Mouse (Mus musculus) CH12.LX (cell line): ENCODE measurements around the gene Zbtb41. TPM values are rescaled to one million over a fixed set of nuclear protein-coding genes. Genes with fewer than 3 reads are reported as not detected.
"Not testable (repeated sequence)": the region's sequence is repeated elsewhere in the genome, so short reads cannot be mapped to it uniquely, and the experiment has no call there.

Experiments used
- DNase-seq: peaks from one replicate; pipeline ENCODE4 v3.0.0-alpha.2; 2013; ENCODE audit errors: extremely low read depth
- H3K27ac ChIP-seq: 2 replicates; pipeline ENCODE4 v1.5.1; 2012; ENCODE audit warnings: low read depth, mild to moderate bottlenecking, control low read depth, moderate library complexity; ENCODE audit not compliant: insufficient read depth
- H3K27me3 ChIP-seq: replicated peaks from 2 replicates; pipeline ENCODE3; 2012; ENCODE audit warnings: inconsistent platforms
- H3K36me3 ChIP-seq, 2 experiments: replicated peaks in 1 of 2; 2 replicates each; pipeline versions ENCODE3 to v1.6.1; 2012; ENCODE audit warnings: inconsistent platforms in 1 of 2, low read length in 1 of 2, mild to moderate bottlenecking in 1 of 2, mixed read lengths in 1 of 2, moderate library complexity in 1 of 2; ENCODE audit not compliant: control insufficient read depth in 1 of 2, insufficient read depth in 1 of 2
- H3K4me1 ChIP-seq, 2 experiments: 2 replicates each; pipeline ENCODE4 v1.6.1; 2012; ENCODE audit warnings: inconsistent platforms in 1 of 2, moderate library complexity in 1 of 2; ENCODE audit not compliant: insufficient read depth in 2 of 2, control insufficient read depth in 1 of 2
- H3K4me2 ChIP-seq: 2 replicates; pipeline ENCODE4 v1.6.1; 2012; ENCODE audit warnings: low read depth, mild to moderate bottlenecking, control low read depth; ENCODE audit not compliant: poor library complexity, insufficient read depth, severe bottlenecking
- H3K4me3 ChIP-seq, 3 experiments: fragments of 150-350 bp in 1 of 3; sonication (generic) in 1 of 3; replicated peaks in 1 of 3; 2 replicates each; pipeline versions ENCODE3 to v1.5.1; 2011 to 2012; ENCODE audit warnings: low read depth in 2 of 3, low read length in 2 of 3, mild to moderate bottlenecking in 2 of 3, moderate library complexity in 2 of 3, control low read depth in 1 of 3, improper control_type of control experiment in 1 of 3, inconsistent platforms in 1 of 3, mixed read lengths in 1 of 3; ENCODE audit not compliant: poor library complexity in 1 of 3
- H3K79me2 ChIP-seq: replicated peaks from 2 replicates; pipeline ENCODE4 v1.6.1; 2012; ENCODE audit warnings: mild to moderate bottlenecking, moderate library complexity; ENCODE audit not compliant: control insufficient read depth, poor library complexity, insufficient read depth, severe bottlenecking; ENCODE audit errors: extremely low read depth
- H3K9ac ChIP-seq: 2 replicates; pipeline ENCODE4 v1.6.1; 2012; ENCODE audit warnings: low read depth, mild to moderate bottlenecking, control low read depth, moderate library complexity; ENCODE audit not compliant: insufficient read depth
- H3K9me3 ChIP-seq: replicated peaks from 2 replicates; pipeline ENCODE3; 2012; ENCODE audit warnings: low read length, inconsistent platforms, mixed read lengths
- BHLHE40 ChIP-seq: IDR thresholded peaks from 2 replicates; pipeline ENCODE4 v1.6.1; 2011; ENCODE audit warnings: mild to moderate bottlenecking, low read depth, low read length, improper control_type of control experiment
- CTCF ChIP-seq, 2 experiments: IDR thresholded peaks in 1 of 2; conservative IDR thresholded peaks in 1 of 2; 2 replicates each; pipeline ENCODE4 v1.5.1; 2011 to 2012; ENCODE audit warnings: low read depth in 2 of 2, low read length in 2 of 2, improper control_type of control experiment in 1 of 2, inconsistent platforms in 1 of 2, mild to moderate bottlenecking in 1 of 2, moderate library complexity in 1 of 2
- E2F4 ChIP-seq: IDR thresholded peaks from 2 replicates; pipeline ENCODE4 v1.6.1; 2011; ENCODE audit warnings: low read depth, low read length, improper control_type of control experiment; ENCODE audit not compliant: insufficient replicate concordance
- MYC ChIP-seq: IDR thresholded peaks from 2 replicates; pipeline ENCODE4 v1.6.1; 2011; ENCODE audit warnings: low read depth, mild to moderate bottlenecking, improper control_type of control experiment, low read length
- PAX5 ChIP-seq: IDR thresholded peaks from 2 replicates; pipeline ENCODE4 v1.6.1; 2012; ENCODE audit warnings: low read length, inconsistent platforms, mixed read lengths
- RAD21 ChIP-seq: IDR thresholded peaks from 2 replicates; pipeline ENCODE4 v1.6.1; 2011; ENCODE audit warnings: low read depth, mild to moderate bottlenecking, low read length, improper control_type of control experiment, moderate library complexity
- SIN3A ChIP-seq: IDR thresholded peaks from 2 replicates; pipeline ENCODE4 v1.6.1; 2012; ENCODE audit warnings: low read length, improper control_type of control experiment, inconsistent platforms
- SMC3 ChIP-seq: IDR thresholded peaks from 2 replicates; pipeline ENCODE4 v1.6.1; 2011; ENCODE audit warnings: low read depth, low read length, improper control_type of control experiment
- TBP ChIP-seq: conservative IDR thresholded peaks from 2 replicates; pipeline ENCODE4 v1.6.1; 2011; ENCODE audit warnings: low read depth, low read length, improper control_type of control experiment
- UBTF ChIP-seq: IDR thresholded peaks from 2 replicates; pipeline ENCODE4 v1.6.1; 2012; ENCODE audit warnings: low read depth, mild to moderate bottlenecking, inconsistent platforms, low read length, improper control_type of control experiment, moderate library complexity
- USF1 ChIP-seq: IDR thresholded peaks from 2 replicates; pipeline ENCODE4 v1.6.1; 2014; ENCODE audit warnings: low read depth, mild to moderate bottlenecking, inconsistent platforms, low read length, improper control_type of control experiment
- dilution Hi-C: fragments of 300-500 bp; cut with MboI; formaldehyde crosslinking; loops from 2 replicates; pipeline ENCODE4 v1.14.3; 2020; ENCODE audit warnings: low sequenced_read_pairs; ENCODE audit not compliant: extremely low pct_unique_long_range_greater_than_20kb, extremely low pct_ligation_motif_present
- in situ Hi-C: fragments of 300-500 bp; cut with MboI; formaldehyde crosslinking; loops from 3 replicates; pipeline ENCODE4 v1.14.3; 2019; ENCODE audit warnings: low sequenced_read_pairs, low pct_ligation_motif_present, low pct_unique_long_range_greater_than_20kb, mixed read lengths
- polyA plus RNA-seq: library from polyadenylated mRNA; unstranded; fragments of >175 nt; gene quantifications from 2 replicates; pipeline ENCODE4 v1.2.1, GENCODE M21; 2012; ENCODE audit warnings: low read depth; ENCODE audit not compliant: insufficient read length
- total RNA-seq, 2 experiments: library from RNA; depleted of rRNA; stranded (reverse); fragments of 300-350 nt in 1 of 2; fragments of >200 nt in 1 of 2; gene quantifications; 2 replicates each; pipeline ENCODE4 v1.2.3; 2012 to 2014

Gene Zbtb41
- total and polyA plus RNA-seq, 3 experiments = 4.8 to 7.3 (median 7.0) TPM

GRCm38 (mm10) chr1:139425006-139425405 is 2.9 kb downstream of the Zbtb41 start:
- no peak; the same call in 1 of the 2 replicates for TF ChIP-seq SIN3A
- TF ChIP-seq PAX5 = no peak
- Histone ChIP-seq H3K27me3 (no peaks in the 10 kb centered on the region), H3K4me2 (peak overlapping the region; percentile 42), H3K36me3 (peaks cover 6 to 11% of the 10 kb centered on the region in 2 experiments), H3K9me3 (no peaks in the 10 kb centered on the region), H3K4me1 (peaks cover 5 to 22% of the 10 kb centered on the region in 2 experiments), H3K27ac (no peak overlapping the region), H3K79me2 (peaks cover 33% of the 10 kb centered on the region), H3K4me3 (peak overlapping the region; percentile 12 to 68 (median 21)), H3K9ac (peak overlapping the region; percentile 19; the same call in 1 of the 2 replicates)
- in situ Hi-C loops = no loop called here
- no peak for DNase-seq
- dilution Hi-C loops = no loop called here

- H3K27ac ChIP-seq = no peak overlapping the region
- H3K4me3 ChIP-seq = no peak overlapping the region
- no peaks in the 10 kb centered on the region for H3K9me3 ChIP-seq
- peak; percentile 49 for DNase-seq
- in situ Hi-C loops (no loop called here), dilution Hi-C loops (no loop called here)
- no peak overlapping the region for H3K4me2 ChIP-seq
- no peaks in the 10 kb centered on the region for H3K4me1 ChIP-seq
- H3K9ac ChIP-seq = no peak overlapping the region
- no peaks in the 10 kb centered on the region for H3K27me3 ChIP-seq
- no peaks in the 10 kb centered on the region for H3K79me2 ChIP-seq
- TF ChIP-seq SMC3 (peak; percentile 62), UBTF (no peak), BHLHE40 (peak; percentile 66), CTCF (conservative IDR thresholded peaks at IDR 0.05 in 1 of 2, IDR thresholded peaks at IDR 0.05 in 1 of 2; ENCODE audit: low read depth in 2 of 2, low read length in 2 of 2) (peak in 1 of 2 experiments; percentile 73; a peak in 2 of 4 replicates), MYC (peak; percentile 63; the same call in 1 of the 2 replicates), USF1 (peak; percentile 11; the same call in 1 of the 2 replicates), E2F4 (no peak), RAD21 (peak; percentile 66)
- H3K36me3 ChIP-seq = peaks cover 25 to 66% of the 10 kb centered on the region in 2 experiments
Measured at GRCm38 (mm10) chr1:139438373-139438772, 16.3 kb downstream of the Zbtb41 start.

- H3K4me3 ChIP-seq, H3K79me2 ChIP-seq, H3K4me2 ChIP-seq, H3K9ac ChIP-seq, H3K27me3 ChIP-seq, dilution Hi-C loops, H3K27ac ChIP-seq, in situ Hi-C loops, H3K9me3 ChIP-seq, H3K4me1 ChIP-seq: not testable (repeated sequence)
- TF ChIP-seq TBP = peak; percentile 54; the same call in 1 of the 2 replicates
- H3K36me3 ChIP-seq = peaks cover 15 to 52% of the 10 kb centered on the region in 2 experiments
- DNase-seq = peak; percentile 17
Measured at GRCm38 (mm10) chr1:139443103-139443502, 21.0 kb downstream of the Zbtb41 start.
